Mouse (Mus musculus) intestine, embryonic 14.5 days (tissue): ENCODE measurements around the gene Pan3. TPM values are rescaled to one million over a fixed set of nuclear protein-coding genes. Genes with fewer than 3 reads are reported as not detected.

Experiments
- ATAC-seq: fragments of 200-750 bp; cut with Nextera tagmentation; replicated peaks from 2 replicates; pipeline ENCODE4 v1.8.0; 2017; ENCODE audit warnings: low read depth, moderate number of reproducible peaks, moderate TSS enrichment, moderate library complexity; ENCODE audit not compliant: low FRiP score, low TSS enrichment
- DNase-seq: peaks from one replicate; pipeline ENCODE4 v3.0.0-alpha.2; 2018; ENCODE audit warnings: low spot score
- H3K27ac ChIP-seq: fragments of 300-500 bp; sonication (generic); 2 replicates; pipeline ENCODE4 v1.5.1; 2014; ENCODE audit warnings: low read depth, mild to moderate bottlenecking, control low read depth
- H3K27me3 ChIP-seq: fragments of 300-500 bp; sonication (generic); replicated peaks from 2 replicates; pipeline ENCODE4 v1.6.1; 2014; ENCODE audit warnings: low read length, control low read depth; ENCODE audit not compliant: control insufficient read depth, insufficient read depth
- H3K36me3 ChIP-seq: fragments of 300-500 bp; sonication (generic); 2 replicates; pipeline ENCODE4 v1.6.1; 2014; ENCODE audit warnings: low read length, control low read depth; ENCODE audit not compliant: control insufficient read depth, insufficient read depth
- H3K4me1 ChIP-seq: fragments of 300-500 bp; sonication (generic); replicated peaks from 2 replicates; pipeline ENCODE4 v1.6.1; 2014; ENCODE audit warnings: low read length, control low read depth, mixed read lengths; ENCODE audit not compliant: control insufficient read depth, insufficient read depth
- H3K4me2 ChIP-seq: fragments of 300-500 bp; sonication (generic); 2 replicates; pipeline ENCODE4 v1.6.1; 2014; ENCODE audit warnings: low read length
- H3K4me3 ChIP-seq: fragments of 300-500 bp; sonication (generic); 2 replicates; pipeline ENCODE4 v1.5.1; 2014; ENCODE audit warnings: low read depth, low read length, control low read depth, mixed read lengths
- H3K9ac ChIP-seq: fragments of 300-500 bp; sonication (generic); 2 replicates; pipeline ENCODE4 v1.6.1; 2014; ENCODE audit warnings: mild to moderate bottlenecking, low read length
- H3K9me3 ChIP-seq: fragments of 300-500 bp; sonication (generic); 2 replicates; pipeline ENCODE4 v1.6.1; 2016; ENCODE audit warnings: low read length, control low read depth; ENCODE audit not compliant: control insufficient read depth
- WGBS: fragments of 180-500 bp; shearing (Covaris S2); extraction: QIAGEN DNeasy Blood & Tissue Kit; methylation state at CpG from one replicate; pipeline ENCODE4 v1.1.7; 2014; 5-methylcytosine and 5-hydroxymethylcytosine counted together
- polyA plus RNA-seq: library from polyadenylated mRNA; unstranded; fragments of >200 nt; fragmentation: Nextera tagmentation; extraction: Ambion mirVana; gene quantifications from 2 replicates; pipeline ENCODE4 v1.2.1, GENCODE M21; 2014

The Pan3 gene
- polyA plus RNA-seq, 1 experiment from 2014 or later, result 75.0 TPM

DNA sequence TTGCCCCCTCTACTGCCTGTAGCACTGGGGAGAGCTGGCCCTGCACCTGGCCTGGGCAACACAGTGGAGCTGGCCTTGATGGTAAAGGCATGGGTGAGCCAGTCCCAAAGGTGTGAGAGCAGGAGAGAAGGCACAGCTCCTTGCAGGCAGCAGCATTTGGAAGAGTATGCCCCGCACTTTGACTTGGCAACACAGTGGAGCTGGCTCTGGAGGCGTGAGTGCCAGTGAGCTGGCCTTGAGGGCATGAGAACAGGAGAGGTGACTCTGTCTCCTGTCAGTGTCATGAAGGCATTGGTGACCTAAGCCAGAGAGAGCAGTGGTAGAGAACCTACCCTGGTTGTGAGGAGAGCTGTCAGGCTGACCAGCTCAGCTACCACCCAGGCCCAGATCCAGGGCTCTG lies 49.4 kb downstream of the Pan3 start:
- no peaks in the 10 kb centered on the region for H3K27me3 ChIP-seq
- no peaks in the 10 kb centered on the region; the same call in 1 of the 2 replicates for H3K4me1 ChIP-seq
- no peak overlapping the region for H3K4me2 ChIP-seq
- 96% methylated on average over 2 of the region's 2 CpGs for WGBS
- no peak for DNase-seq
- H3K36me3 ChIP-seq, result no peaks in the 10 kb centered on the region
- H3K9ac ChIP-seq, result no peak overlapping the region
- no peak overlapping the region for H3K27ac ChIP-seq
- no peak for ATAC-seq
- no peak overlapping the region for H3K4me3 ChIP-seq
- no peaks in the 10 kb centered on the region for H3K9me3 ChIP-seq

DNA sequence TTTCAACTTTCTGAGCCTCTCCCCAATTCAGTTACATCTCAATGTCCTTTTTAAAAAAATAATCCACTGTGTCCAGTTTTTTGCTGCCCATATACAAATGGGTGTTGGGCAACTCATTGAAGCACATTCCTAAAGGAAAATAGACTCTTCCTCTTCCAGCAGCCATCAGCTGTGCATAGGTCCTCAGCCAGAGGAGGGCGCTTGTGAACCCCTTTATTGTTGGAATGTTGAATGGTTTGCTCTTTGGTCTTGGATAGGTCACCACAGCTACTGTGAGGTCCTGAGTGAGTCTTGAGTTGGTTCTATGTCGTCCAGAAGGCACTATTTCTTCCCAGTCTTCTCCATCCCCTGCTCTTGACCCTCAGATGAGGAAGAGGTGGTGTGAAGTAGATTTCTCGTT lies 54.2 kb downstream of the Pan3 start:
- no peaks in the 10 kb centered on the region for H3K9me3 ChIP-seq
- H3K27me3 ChIP-seq, result no peaks in the 10 kb centered on the region
- H3K27ac ChIP-seq, result no peak overlapping the region
- 67% methylated on average over 3 of the region's 3 CpGs for WGBS
- ATAC-seq (no peak), DNase-seq (no peak)
- H3K4me3 ChIP-seq, result no peak overlapping the region
- H3K4me2 ChIP-seq, result no peak overlapping the region
- no peaks in the 10 kb centered on the region for H3K4me1 ChIP-seq
- no peak overlapping the region for H3K9ac ChIP-seq
- H3K36me3 ChIP-seq, result peaks cover 11% of the 10 kb centered on the region; the same call in 1 of the 2 replicates

DNA sequence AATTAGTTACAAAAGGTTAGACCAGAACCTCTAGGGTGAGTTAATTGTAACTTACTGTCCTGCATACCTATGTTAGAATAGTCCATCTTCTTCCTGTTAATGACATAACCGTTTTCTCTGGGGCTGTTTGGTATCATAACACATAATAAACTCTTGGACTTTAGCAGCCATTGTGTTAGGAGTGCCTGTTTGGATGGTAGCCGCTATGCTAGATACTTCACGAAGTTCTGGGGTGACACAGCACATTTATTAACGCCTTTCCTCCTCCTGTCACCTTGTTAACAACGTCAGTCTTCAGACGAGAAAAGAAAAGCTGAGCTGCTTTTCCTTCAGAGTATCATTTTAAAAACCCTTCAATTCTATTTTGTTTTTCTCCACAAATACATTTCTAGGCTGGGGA lies 59.3 kb downstream of the Pan3 start:
- 73% methylated on average over 6 of the region's 6 CpGs for WGBS
- no peaks in the 10 kb centered on the region for H3K27me3 ChIP-seq
- H3K27ac ChIP-seq, result no peak overlapping the region
- no peak overlapping the region for H3K4me3 ChIP-seq
- no peak for DNase-seq
- ATAC-seq, result no peak
- no peak overlapping the region for H3K9ac ChIP-seq
- no peaks in the 10 kb centered on the region for H3K4me1 ChIP-seq
- peaks cover 26% of the 10 kb centered on the region; the same call in 1 of the 2 replicates for H3K36me3 ChIP-seq
- H3K9me3 ChIP-seq, result no peaks in the 10 kb centered on the region
- H3K4me2 ChIP-seq, result no peak overlapping the region

DNA sequence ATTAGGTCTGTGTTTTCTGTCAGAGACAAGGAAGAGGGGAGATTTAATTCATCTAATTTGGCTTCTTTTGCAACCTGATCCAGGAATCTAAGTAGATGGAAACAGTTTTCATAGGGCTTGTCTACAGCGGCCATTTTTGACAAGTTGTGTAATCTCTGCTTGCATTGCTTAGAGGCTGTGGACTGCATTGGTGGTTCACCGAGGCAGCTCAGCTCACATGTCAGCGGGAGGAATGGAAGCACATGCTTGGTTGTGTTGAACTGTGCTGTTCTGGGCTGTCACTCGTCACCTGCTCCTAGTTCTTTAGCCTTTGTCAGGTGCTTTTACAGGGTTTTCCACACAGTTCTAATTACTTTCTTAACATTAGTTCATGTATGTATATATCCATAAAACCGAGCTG lies 60.9 kb downstream of the Pan3 start:
- Histone ChIP-seq H3K4me3 (no peak overlapping the region), H3K27me3 (no peaks in the 10 kb centered on the region), H3K4me2 (no peak overlapping the region), H3K9me3 (no peaks in the 10 kb centered on the region), H3K9ac (no peak overlapping the region), H3K4me1 (no peaks in the 10 kb centered on the region), H3K27ac (no peak overlapping the region), H3K36me3 (peaks cover 29% of the 10 kb centered on the region; the same call in 1 of the 2 replicates)
- DNase-seq (no peak), ATAC-seq (no peak)
- WGBS, result 88% methylated on average over 5 of the region's 5 CpGs

DNA sequence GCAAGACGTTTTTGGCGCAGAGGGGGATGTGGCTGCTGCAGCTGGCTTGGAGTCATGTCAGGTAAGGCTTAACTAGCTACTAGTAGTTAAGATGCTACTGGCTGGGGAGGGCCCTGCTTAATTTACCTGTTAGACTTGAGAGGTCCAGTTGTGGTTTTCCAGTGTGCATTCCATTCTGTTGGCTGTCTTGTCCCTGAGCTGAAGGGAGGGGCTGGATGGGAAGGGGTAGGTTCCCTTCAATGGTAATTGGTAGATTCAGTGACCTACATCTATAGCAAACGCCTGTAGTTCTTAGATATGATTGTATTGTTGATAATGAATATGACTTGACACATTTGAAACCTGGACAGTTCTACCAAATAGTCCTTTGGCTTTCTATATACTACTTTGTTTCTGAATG lies 62.5 kb downstream of the Pan3 start:
- WGBS, result 80% methylated on average over 3 of the region's 3 CpGs
- ATAC-seq, result no peak
- Histone ChIP-seq H3K36me3 (peaks cover 29% of the 10 kb centered on the region; the same call in 1 of the 2 replicates), H3K4me3 (no peak overlapping the region), H3K27me3 (no peaks in the 10 kb centered on the region), H3K4me1 (no peaks in the 10 kb centered on the region), H3K9ac (no peak overlapping the region), H3K9me3 (no peaks in the 10 kb centered on the region), H3K4me2 (no peak overlapping the region), H3K27ac (no peak overlapping the region)
- DNase-seq, result no peak

DNA sequence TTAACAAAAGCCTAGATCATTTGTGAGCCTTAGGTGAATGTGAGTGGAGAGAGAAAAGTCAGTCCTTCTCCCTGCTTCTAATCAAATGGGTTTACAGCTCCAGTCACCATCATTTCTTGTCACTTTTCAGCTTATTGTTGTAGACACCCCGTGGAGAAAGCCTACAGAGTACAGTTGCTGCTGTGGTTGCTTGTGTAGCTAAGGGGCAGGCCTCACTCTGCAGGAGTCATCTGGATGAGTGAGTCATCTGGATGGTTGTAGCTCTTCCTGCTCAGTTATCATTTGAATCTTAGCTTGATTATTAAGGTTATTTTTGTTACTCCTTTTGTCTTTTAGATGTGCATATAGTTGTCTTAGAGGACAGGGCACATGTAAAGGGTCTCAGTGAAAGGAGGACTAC lies 63.2 kb downstream of the Pan3 start:
- Histone ChIP-seq H3K4me3 (no peak overlapping the region), H3K27me3 (no peaks in the 10 kb centered on the region), H3K4me2 (no peak overlapping the region), H3K27ac (no peak overlapping the region), H3K9me3 (no peaks in the 10 kb centered on the region), H3K4me1 (no peaks in the 10 kb centered on the region), H3K36me3 (peaks cover 25% of the 10 kb centered on the region; the same call in 1 of the 2 replicates), H3K9ac (no peak overlapping the region)
- DNase-seq (no peak), ATAC-seq (no peak)
- 61% methylated on average over 1 of the region's 1 CpGs for WGBS

DNA sequence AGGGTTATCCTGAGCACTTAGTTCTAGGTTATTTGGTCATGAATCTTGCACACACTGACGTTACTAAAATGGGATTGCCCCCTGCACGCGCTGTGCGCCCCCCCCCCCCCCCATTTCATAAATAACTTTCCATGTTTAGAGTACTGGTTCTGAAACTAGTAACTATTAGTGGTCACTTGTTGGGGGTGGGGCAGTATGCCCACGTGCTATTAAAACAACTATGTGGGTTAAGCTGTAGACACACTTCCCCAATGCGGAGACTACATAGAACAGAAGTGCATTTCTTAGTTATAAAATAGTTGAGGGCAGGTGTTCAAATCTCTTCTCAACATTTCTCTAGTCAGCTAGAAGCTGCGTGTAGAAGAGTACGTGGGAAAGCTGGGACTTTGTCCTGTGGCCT lies 63.7 kb downstream of the Pan3 start:
- Histone ChIP-seq H3K4me2 (no peak overlapping the region), H3K36me3 (peaks cover 23% of the 10 kb centered on the region; the same call in 1 of the 2 replicates), H3K9me3 (no peaks in the 10 kb centered on the region), H3K4me3 (no peak overlapping the region), H3K9ac (no peak overlapping the region), H3K27me3 (no peaks in the 10 kb centered on the region), H3K27ac (no peak overlapping the region), H3K4me1 (no peaks in the 10 kb centered on the region)
- WGBS, result 87% methylated on average over 8 of the region's 8 CpGs
- DNase-seq, result no peak
- ATAC-seq, result no peak

DNA sequence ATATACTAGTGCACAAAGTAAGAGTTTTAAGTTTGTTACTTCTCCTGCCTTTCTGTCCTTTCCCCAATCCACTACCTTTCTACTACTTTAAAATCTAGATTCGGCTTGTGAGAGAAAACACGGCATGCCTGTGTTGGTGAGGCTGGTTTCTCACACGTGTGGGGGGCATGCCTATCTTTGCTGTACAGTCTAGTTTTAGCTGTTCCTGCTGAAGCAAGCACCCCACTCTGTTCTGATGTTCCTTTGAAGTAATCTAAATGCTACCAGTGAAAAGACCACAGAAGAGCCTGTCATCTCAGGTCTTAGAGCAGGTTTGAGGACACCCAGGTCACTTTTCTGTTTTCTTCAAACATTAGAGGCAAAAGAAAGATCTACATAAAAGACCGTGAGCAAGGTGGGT lies 64.4 kb downstream of the Pan3 start:
- DNase-seq (no peak), ATAC-seq (no peak)
- no peaks in the 10 kb centered on the region for H3K4me1 ChIP-seq
- no peak overlapping the region for H3K4me2 ChIP-seq
- no peak overlapping the region for H3K4me3 ChIP-seq
- no peak overlapping the region for H3K27ac ChIP-seq
- H3K27me3 ChIP-seq, result no peaks in the 10 kb centered on the region
- H3K36me3 ChIP-seq, result peaks cover 16% of the 10 kb centered on the region; the same call in 1 of the 2 replicates
- no peak overlapping the region for H3K9ac ChIP-seq
- 89% methylated on average over 4 of the region's 4 CpGs for WGBS
- H3K9me3 ChIP-seq, result no peaks in the 10 kb centered on the region

DNA sequence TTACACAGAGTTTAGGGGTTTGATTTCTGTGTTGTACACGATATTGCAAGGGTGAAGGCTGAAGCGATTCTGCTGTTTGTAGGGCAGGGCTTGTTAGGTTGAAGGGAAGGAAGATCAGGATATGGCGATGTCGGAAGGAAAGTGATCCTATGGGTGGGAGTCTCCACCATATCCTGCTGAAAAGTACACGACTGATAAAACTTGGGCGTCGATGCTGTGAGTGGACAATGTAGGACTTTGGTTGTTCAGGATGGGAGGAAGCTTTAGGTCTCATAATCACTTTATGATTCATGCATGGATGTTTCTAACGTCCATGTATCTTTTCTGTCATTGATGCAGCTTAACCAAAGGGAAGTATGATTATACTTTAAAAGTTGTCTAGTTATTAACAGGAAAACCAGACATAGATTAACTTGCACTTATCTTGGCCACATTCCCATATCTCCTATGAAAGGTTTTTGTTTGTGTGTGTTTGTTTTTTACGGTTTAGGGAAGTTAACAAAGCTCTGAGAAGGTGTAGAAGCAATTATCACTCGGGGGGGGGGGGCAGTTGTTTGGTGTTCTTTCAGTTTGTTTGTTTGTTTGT lies 64.9 kb downstream of the Pan3 start:
- H3K9me3 ChIP-seq, result no peaks in the 10 kb centered on the region
- H3K4me2 ChIP-seq, result no peak overlapping the region
- 81% methylated on average over 10 of the region's 10 CpGs for WGBS
- no peak overlapping the region for H3K4me3 ChIP-seq
- H3K9ac ChIP-seq, result no peak overlapping the region
- DNase-seq (no peak), ATAC-seq (no peak)
- no peaks in the 10 kb centered on the region for H3K4me1 ChIP-seq
- peaks cover 11% of the 10 kb centered on the region; the same call in 1 of the 2 replicates for H3K36me3 ChIP-seq
- H3K27me3 ChIP-seq, result no peaks in the 10 kb centered on the region
- H3K27ac ChIP-seq, result no peak overlapping the region
